Mouse (Mus musculus) forebrain, embryonic 11.5 days (tissue): ENCODE data around the gene Samd14. TPM values are rescaled to one million over a fixed set of nuclear protein-coding genes. Genes with fewer than 3 reads are reported as not detected.

Experiments
- ATAC-seq: fragments of 200-750 bp; cut with Nextera tagmentation; replicated peaks from 2 replicates; pipeline ENCODE4 v1.8.0; 2017; ENCODE audit warnings: moderate TSS enrichment; ENCODE audit not compliant: low FRiP score
- DNase-seq: peaks from one replicate; pipeline ENCODE4 v3.0.0-alpha.2; 2017; ENCODE audit warnings: low spot score
- H3K27ac ChIP-seq: fragments of 300-500 bp; sonication (generic); 2 replicates; pipeline ENCODE4 v1.5.1; 2014; ENCODE audit warnings: low read depth, low read length
- H3K27me3 ChIP-seq: fragments of 300-500 bp; sonication (generic); 2 replicates; pipeline ENCODE4 v1.6.1; 2014; ENCODE audit warnings: mild to moderate bottlenecking, low read length, mixed read lengths; ENCODE audit not compliant: control insufficient read depth, insufficient read depth
- H3K36me3 ChIP-seq: fragments of 300-500 bp; sonication (generic); 2 replicates; pipeline ENCODE4 v1.6.1; 2014; ENCODE audit warnings: mild to moderate bottlenecking, low read length, moderate library complexity, mixed read lengths; ENCODE audit not compliant: control insufficient read depth, insufficient read depth
- H3K4me1 ChIP-seq: fragments of 300-500 bp; sonication (generic); replicated peaks from 2 replicates; pipeline ENCODE4 v1.6.1; 2014; ENCODE audit warnings: low read length, mixed read lengths; ENCODE audit not compliant: control insufficient read depth, insufficient read depth
- H3K4me2 ChIP-seq: fragments of 300-500 bp; sonication (generic); 2 replicates; pipeline ENCODE4 v1.6.1; 2014; ENCODE audit warnings: low read depth, mild to moderate bottlenecking, low read length, moderate library complexity, mixed read lengths; ENCODE audit not compliant: severe bottlenecking
- H3K4me3 ChIP-seq: fragments of 300-500 bp; sonication (generic); 2 replicates; pipeline ENCODE4 v1.5.1; 2014; ENCODE audit warnings: low read depth, low read length
- H3K9ac ChIP-seq: fragments of 300-500 bp; sonication (generic); 2 replicates; pipeline ENCODE4 v1.6.1; 2014; ENCODE audit warnings: low read length
- H3K9me3 ChIP-seq: fragments of 300-500 bp; sonication (generic); 2 replicates; pipeline ENCODE4 v1.6.1; 2016; ENCODE audit warnings: low read length, mixed read lengths; ENCODE audit not compliant: control insufficient read depth
- WGBS: fragments of 180-500 bp; shearing (Covaris S2); extraction: QIAGEN DNeasy Blood & Tissue Kit; methylation state at CpG from one replicate; pipeline ENCODE4 v1.1.7; 2014; 5-methylcytosine and 5-hydroxymethylcytosine counted together
- polyA plus RNA-seq: library from polyadenylated mRNA; unstranded; fragments of >200 nt; fragmentation: Nextera tagmentation; extraction: Ambion mirVana; gene quantifications from 2 replicates; pipeline ENCODE4 v1.2.1, GENCODE M21; 2014

Gene Samd14
- polyA plus RNA-seq, 1 experiment from 2014 or later = 56.8 TPM

GRCm38 (mm10) chr11:95072804-95073203 is 63.1 kb downstream of the Samd14 start:
- ATAC-seq (no peak), DNase-seq (no peak)
- WGBS = 75% methylated on average over 5 of the region's 5 CpGs
- no peaks in the 10 kb centered on the region for H3K36me3 ChIP-seq
- no peak overlapping the region for H3K4me3 ChIP-seq
- no peak overlapping the region for H3K27ac ChIP-seq
- no peaks in the 10 kb centered on the region for H3K9me3 ChIP-seq
- peaks cover 9% of the 10 kb centered on the region; the same call in 1 of the 2 replicates for H3K4me1 ChIP-seq
- H3K27me3 ChIP-seq = peaks cover 21% of the 10 kb centered on the region
- H3K4me2 ChIP-seq = no peak overlapping the region
- no peak overlapping the region for H3K9ac ChIP-seq

- no peak overlapping the region for H3K9ac ChIP-seq
- ATAC-seq = no peak
These were observed 64.2 kb downstream of the Samd14 start for GRCm38 (mm10) chr11:95073835-95074234.

GRCm38 (mm10) chr11:95074694-95075093 is 65.0 kb downstream of the Samd14 start:
- no peak overlapping the region for H3K9ac ChIP-seq
- H3K4me2 ChIP-seq = no peak overlapping the region
- H3K27ac ChIP-seq = no peak overlapping the region
- H3K9me3 ChIP-seq = no peaks in the 10 kb centered on the region
- H3K4me1 ChIP-seq = peaks cover 9% of the 10 kb centered on the region; the same call in 1 of the 2 replicates
- H3K4me3 ChIP-seq = no peak overlapping the region
- DNase-seq (no peak), ATAC-seq (no peak)
- peaks cover 24% of the 10 kb centered on the region for H3K27me3 ChIP-seq
- no peaks in the 10 kb centered on the region for H3K36me3 ChIP-seq
- WGBS = 89% methylated on average over 4 of the region's 4 CpGs

More at GRCm38 (mm10) chr11:95073835-95074234, 64.2 kb downstream of the Samd14 start:
- Histone ChIP-seq H3K4me1 (peaks cover 9% of the 10 kb centered on the region; the same call in 1 of the 2 replicates), H3K27ac (no peak overlapping the region), H3K4me3 (no peak overlapping the region), H3K9me3 (no peaks in the 10 kb centered on the region), H3K4me2 (no peak overlapping the region), H3K36me3 (no peaks in the 10 kb centered on the region), H3K27me3 (peaks cover 24% of the 10 kb centered on the region)
- WGBS = 85% methylated on average over 4 of the region's 4 CpGs
- no peak for DNase-seq

- H3K9ac ChIP-seq = no peak overlapping the region
- H3K4me1 ChIP-seq = peaks cover 9% of the 10 kb centered on the region; the same call in 1 of the 2 replicates
- H3K27ac ChIP-seq = no peak overlapping the region
- H3K4me3 ChIP-seq = peak overlapping the region; percentile 54
- H3K27me3 ChIP-seq = peaks cover 24% of the 10 kb centered on the region
- H3K4me2 ChIP-seq = peak overlapping the region; percentile 99
- 8% methylated on average over 19 of the region's 19 CpGs for WGBS
- no peak for DNase-seq
- no peaks in the 10 kb centered on the region for H3K9me3 ChIP-seq
- H3K36me3 ChIP-seq = no peaks in the 10 kb centered on the region
- no peak for ATAC-seq
These were observed 65.7 kb downstream of the Samd14 start for GRCm38 (mm10) chr11:95075197-95076040.

Other genes starting within 250 kb of the Samd14 start
- gene Tmem92, start 227.2 kb upstream of the Samd14 start, polyA plus RNA-seq = not detected in 2 replicates
- gene Col1a1, start 73.7 kb upstream of the Samd14 start, polyA plus RNA-seq = 163 and 164 TPM in 2 replicates
- not detected in 2 replicates for gene Hils1, start 42.3 kb upstream of the Samd14 start, polyA plus RNA-seq
- gene Sgca, start 33.6 kb upstream of the Samd14 start, polyA plus RNA-seq = not detected in 2 replicates
- 17.2 and 18.6 TPM in 2 replicates for gene Ppp1r9b, start 18.8 kb upstream of the Samd14 start, polyA plus RNA-seq
- 16.5 and 17.4 TPM in 2 replicates for gene Pdk2, start 31.5 kb downstream of the Samd14 start, polyA plus RNA-seq
- gene Itga3, start 66.9 kb downstream of the Samd14 start, polyA plus RNA-seq = 4.4 and 5.4 TPM in 2 replicates
- 1.4 TPM in 2 replicates for gene Dlx3, start 110.2 kb downstream of the Samd14 start, polyA plus RNA-seq
- 0.23 and 0.29 TPM in 2 replicates for gene Dlx4, start 136.4 kb downstream of the Samd14 start, polyA plus RNA-seq